Mouse (Mus musculus): ENCODE results near the gene Crip3. TPM values are rescaled to one million over a fixed set of nuclear protein-coding genes. Genes with fewer than 3 reads are reported as not detected.

The Crip3 gene
- total RNA-seq, 4 experiments from 2014 or later: 2.0 to 3.0 (median 2.5) TPM

DNA sequence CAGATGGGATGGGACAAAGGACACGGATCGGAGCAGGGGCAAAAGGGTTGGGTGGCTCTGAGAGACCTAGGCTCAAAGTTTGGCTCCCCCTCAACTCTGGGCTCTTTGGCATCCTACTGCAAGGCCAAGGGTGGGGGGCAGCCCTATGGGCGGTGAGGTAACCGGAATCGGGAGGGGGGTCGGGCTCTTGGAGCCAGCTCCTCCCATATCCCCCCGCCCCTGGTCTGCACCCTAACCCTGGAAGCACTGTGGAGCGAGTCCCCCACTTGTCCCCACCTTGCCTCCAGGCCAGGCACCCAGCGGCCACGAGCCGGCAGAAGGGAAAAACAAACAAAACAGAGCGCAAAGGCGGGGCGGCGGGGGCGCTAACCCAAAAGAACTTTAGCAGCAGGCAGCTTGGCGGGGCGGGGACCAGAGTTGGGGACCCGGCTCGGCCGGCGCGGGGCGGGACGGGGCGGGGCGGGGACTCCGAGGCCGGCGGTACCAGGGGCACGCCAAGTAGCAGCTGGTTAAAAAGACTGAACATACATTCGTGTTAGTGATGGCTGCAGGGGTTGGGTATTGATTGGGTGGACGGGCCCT, 26.5 kb downstream of the Crip3 start:
- no peak for DNase-seq (ENCODE audit: low spot score in 2 of 2)

DNA sequence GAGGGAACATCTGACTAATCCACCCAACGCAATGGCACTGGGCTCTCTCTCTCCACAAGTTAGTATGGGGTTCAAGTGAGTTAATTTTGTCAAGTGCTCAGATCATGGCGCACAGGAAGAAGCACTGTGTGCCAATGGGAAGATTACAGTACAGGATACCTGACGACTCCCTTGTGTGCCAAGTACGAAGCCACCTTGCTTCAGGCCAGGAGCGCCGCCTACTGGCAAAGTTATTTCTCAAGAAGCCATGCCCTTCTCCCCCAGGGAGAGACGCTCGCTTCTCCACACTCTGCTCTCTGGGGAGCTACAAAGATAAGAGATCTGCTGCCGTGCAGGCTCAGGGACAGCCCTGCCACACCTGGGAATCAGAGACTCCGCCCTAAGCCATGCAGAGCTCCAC, 29.1 kb downstream of the Crip3 start:
- no peak for DNase-seq (ENCODE audit: low spot score in 2 of 2)

DNA sequence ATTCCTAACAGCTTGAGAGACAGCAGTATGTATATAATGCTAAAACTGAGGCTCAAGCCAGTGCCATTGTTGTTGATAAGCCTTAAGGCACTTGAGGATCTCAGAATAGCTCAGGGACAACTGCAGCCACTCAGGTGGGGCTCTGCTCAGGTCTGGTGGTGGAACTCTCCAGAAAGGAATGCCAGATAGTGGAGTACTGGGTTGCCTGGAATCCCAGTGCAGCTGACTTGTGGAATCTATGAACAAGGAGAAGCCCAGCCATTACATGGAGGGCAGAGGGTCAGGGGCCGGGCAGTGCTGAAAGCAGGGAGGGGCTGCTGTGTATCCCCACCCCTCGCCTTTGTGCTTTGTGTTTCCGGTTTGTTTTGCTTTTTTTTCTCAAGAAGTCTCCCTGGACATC, 29.7 kb downstream of the Crip3 start:
- DNase-seq (ENCODE audit: low spot score in 2 of 2): no peak

DNA sequence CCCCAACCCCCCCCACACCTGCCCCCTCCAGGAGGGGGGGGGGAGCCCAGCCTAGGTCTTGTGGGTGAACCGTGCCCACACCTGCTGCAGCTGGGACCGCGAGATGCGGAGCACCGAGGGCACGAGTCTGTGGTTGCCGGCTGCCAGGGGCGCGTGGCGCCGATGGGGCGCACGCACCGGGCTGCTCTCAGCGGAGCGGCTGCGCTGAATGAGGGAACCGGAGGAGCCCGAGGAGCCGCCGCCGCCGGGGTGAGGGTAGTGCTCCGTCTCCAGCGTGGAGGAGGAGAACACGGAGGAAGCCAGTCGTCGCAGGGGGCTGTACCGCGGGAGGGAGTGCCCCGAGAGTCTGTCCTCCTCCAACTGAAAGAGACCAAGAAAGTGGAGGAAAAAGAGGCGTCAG, 31.9 kb downstream of the Crip3 start:
- no peak for DNase-seq (ENCODE audit: low spot score in 2 of 2)

DNA sequence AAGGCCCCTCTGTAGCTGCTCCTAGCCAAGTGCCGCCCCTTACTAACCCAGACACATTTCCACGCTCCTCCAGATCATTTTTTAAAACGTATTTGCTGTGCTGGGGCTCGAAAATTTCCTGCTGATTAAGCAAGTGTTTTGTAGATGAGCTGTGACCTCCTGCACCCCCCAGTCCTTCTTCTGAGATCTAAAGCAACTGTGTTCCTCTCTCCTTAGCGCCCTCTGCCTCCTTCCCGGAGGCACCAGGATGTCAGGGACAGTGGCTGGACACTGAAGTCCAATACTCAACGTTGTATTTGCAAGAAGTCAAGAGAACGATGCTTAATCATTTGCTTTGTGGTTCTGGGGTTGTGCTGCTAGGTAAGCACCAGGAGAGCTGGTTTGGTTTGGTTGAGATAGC, 32.6 kb downstream of the Crip3 start:
- DNase-seq (ENCODE audit: low spot score in 2 of 2): no peak

DNA sequence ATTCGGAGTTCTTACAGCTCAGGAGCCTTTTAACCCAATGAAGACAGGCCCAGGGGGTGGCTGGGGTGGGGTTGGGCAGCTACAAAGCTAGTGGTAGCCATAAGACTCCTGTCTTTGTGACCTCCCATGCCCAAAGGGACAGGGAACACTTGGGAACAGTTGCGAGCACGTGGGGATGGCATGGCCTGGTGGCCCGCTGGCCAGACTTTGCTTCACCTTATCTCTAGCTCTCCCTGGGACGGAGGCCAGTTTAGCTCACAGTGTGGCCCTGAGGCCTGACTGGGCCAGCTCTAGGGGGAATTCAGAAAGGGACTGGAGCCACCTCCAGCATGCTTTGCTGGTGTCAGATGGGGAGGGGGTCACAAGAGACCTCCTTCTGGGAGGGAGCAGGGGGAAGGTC, 33.5 kb downstream of the Crip3 start:
- no peak for DNase-seq (ENCODE audit: low spot score in 2 of 2)

DNA sequence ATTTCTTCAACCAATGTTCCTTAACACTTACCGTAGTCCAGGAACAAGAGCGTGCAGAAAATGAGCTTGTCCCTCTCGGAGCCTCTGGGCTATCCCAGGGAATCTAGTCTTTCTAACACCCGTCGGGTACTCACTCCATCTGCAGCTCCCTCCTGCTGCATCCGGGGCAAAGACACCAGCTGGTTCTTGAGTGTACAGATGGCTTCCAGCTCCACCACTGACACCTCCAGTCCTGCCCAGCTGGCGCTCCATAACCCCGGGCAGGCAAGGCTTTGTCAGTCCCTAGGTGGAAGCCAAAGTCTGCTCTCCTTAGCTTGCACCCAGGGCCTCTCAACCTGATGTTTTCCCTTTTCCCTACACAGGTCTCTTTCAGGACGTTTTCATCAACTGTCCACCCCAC, 39.1 kb downstream of the Crip3 start:
- no peak for DNase-seq (ENCODE audit: low spot score in 2 of 2)

DNA sequence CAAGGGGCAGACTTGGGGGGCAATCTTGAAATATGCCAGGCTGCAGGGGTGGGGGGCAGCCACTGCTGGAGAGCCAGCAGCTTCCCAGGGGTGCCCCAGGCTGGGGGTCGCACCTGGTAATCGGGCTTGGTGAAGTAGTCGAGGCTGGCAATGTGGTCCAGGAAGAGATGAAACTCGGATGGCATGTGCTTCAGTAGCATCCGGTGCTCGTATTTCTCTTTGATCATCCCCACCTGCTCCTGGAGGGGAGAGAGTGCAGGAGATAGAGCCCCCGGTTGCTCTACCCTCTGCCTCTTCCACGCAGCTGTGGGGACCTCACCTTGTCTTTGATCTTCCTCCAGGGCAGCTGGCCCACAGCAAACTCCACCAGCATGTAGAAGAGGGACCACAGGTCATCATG, 47.9 kb downstream of the Crip3 start:
- DNase-seq (ENCODE audit: low spot score in 2 of 2): no peak

DNA sequence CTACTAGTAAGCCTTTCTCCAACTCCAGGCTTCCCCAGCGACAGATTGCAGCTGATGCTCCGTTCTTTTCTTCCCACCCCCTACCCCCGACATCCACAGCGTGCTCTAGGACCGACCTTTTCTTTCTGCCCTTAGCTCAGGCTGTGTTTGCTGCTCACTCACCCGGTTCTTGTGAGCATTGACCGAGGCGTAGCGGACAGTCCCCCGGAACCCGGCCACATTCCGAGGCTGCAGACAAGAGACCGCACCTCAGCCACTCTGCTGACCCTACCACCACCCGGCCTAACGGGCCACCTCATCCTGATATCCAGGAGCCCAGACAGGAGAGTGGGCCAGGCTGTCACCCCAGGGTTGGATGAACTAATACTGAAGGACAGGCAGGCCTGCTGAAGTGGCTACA, 48.6 kb downstream of the Crip3 start:
- DNase-seq (ENCODE audit: low spot score in 2 of 2): no peak

Other genes with a start within 250 kb of the Crip3 start
- 1 to 10 TPM; 5.3 to 7.8 (median 6.8) TPM for gene Polh, start 226.3 kb upstream of the Crip3 start, total RNA-seq (2022)
- gene Xpo5, start 226.1 kb upstream of the Crip3 start, total RNA-seq (2022): 10 to 100 TPM; 38.3 to 42.7 (median 41.8) TPM
- gene Polr1c, start 180.9 kb upstream of the Crip3 start, total RNA-seq (2022): 10 to 100 TPM; 35.4 to 42.3 (median 40.2) TPM
- 10 to 100 TPM; 72.8 to 90.6 (median 79.7) TPM for gene Yipf3, start 180.8 kb upstream of the Crip3 start, total RNA-seq (2022)
- 10 to 100 TPM; 50.2 to 55.0 (median 53.3) TPM for gene Lrrc73, start 175.4 kb upstream of the Crip3 start, total RNA-seq (2022)
- 10 to 100 TPM; 37.5 to 43.9 (median 42.3) TPM for gene Tjap1, start 145.9 kb upstream of the Crip3 start, total RNA-seq (2022)
- gene Dlk2, start 131.5 kb upstream of the Crip3 start, total RNA-seq (2022): 10 to 100 TPM; 43.9 to 52.8 (median 50.2) TPM
- gene Abcc10, start 100.6 kb upstream of the Crip3 start, total RNA-seq (2022): 10 to 100 TPM in 2 of 4 experiments, 1 to 10 TPM in 2; 8.8 to 12.0 (median 10.4) TPM
- gene Zfp318, start 45.2 kb upstream of the Crip3 start, total RNA-seq (2022): 10 to 100 TPM; 56.7 to 67.4 (median 63.1) TPM
- gene Slc22a7, start 9.5 kb downstream of the Crip3 start, total RNA-seq (2022): under 1 TPM; 0.53 to 0.78 (median 0.66) TPM
- gene Ttbk1, start 58.7 kb downstream of the Crip3 start, total RNA-seq (2022): 100 to 1,000 TPM; 110 to 125 (median 119) TPM
- 1 to 10 TPM; 3.0 to 5.4 (median 4.8) TPM for gene Dnph1, start 67.8 kb downstream of the Crip3 start, total RNA-seq (2022)
- gene Cul9, start 117.5 kb downstream of the Crip3 start, total RNA-seq (2022): 10 to 100 TPM; 62.1 to 68.2 (median 66.4) TPM
- 10 to 100 TPM; 57.3 to 61.0 (median 60.6) TPM for gene Srf, start 127.2 kb downstream of the Crip3 start, total RNA-seq (2022)
- 10 to 100 TPM; 11.2 to 12.9 (median 11.8) TPM for gene Ptk7, start 200.6 kb downstream of the Crip3 start, total RNA-seq (2022)
- gene Klc4, start 217.1 kb downstream of the Crip3 start, total RNA-seq (2022): 10 to 100 TPM; 20.8 to 23.4 (median 22.5) TPM
- gene Mrpl2, start 217.3 kb downstream of the Crip3 start, total RNA-seq (2022): 10 to 100 TPM; 54.2 to 66.0 (median 59.1) TPM
- 10 to 100 TPM; 28.0 to 33.6 (median 32.5) TPM for gene Cul7, start 221.4 kb downstream of the Crip3 start, total RNA-seq (2022)
- gene Rrp36, start 245.4 kb downstream of the Crip3 start, total RNA-seq (2022): 10 to 100 TPM; 16.6 to 19.3 (median 17.9) TPM
- gene Mea1, start 249.9 kb downstream of the Crip3 start, total RNA-seq (2022): 100 to 1,000 TPM; 108 to 117 (median 113) TPM